Mouse (Mus musculus): ENCODE measurements around the gene Naa25.

Gene Naa25

GRCm38 (mm10) chr5:121393402-121393801, 4.3 kb upstream of the Naa25 start:
- no peak for DNase-seq (ENCODE audit: low spot score)

GRCm38 (mm10) chr5:121395621-121396020, 2.1 kb upstream of the Naa25 start:
- no peak for DNase-seq (ENCODE audit: low spot score)

- DNase-seq (ENCODE audit: low spot score) = no peak
Observed at GRCm38 (mm10) chr5:121398146-121398964, 619 bp downstream of the Naa25 start.

GRCm38 (mm10) chr5:121398965-121399462, 1.3 kb downstream of the Naa25 start:
- no peak for DNase-seq (ENCODE audit: low spot score)

- DNase-seq (ENCODE audit: low spot score) = no peak
Observed at GRCm38 (mm10) chr5:121399540-121399939, 1.8 kb downstream of the Naa25 start.

- no peak for DNase-seq (ENCODE audit: low spot score)
Observed at GRCm38 (mm10) chr5:121400064-121400463, 2.3 kb downstream of the Naa25 start.

GRCm38 (mm10) chr5:121400849-121401248, 3.1 kb downstream of the Naa25 start:
- DNase-seq (ENCODE audit: low spot score) = no peak

- DNase-seq (ENCODE audit: low spot score) = no peak
Observed at GRCm38 (mm10) chr5:121407856-121408255, 10.1 kb downstream of the Naa25 start.

GRCm38 (mm10) chr5:121410975-121411374, 13.2 kb downstream of the Naa25 start:
- DNase-seq (ENCODE audit: low spot score) = no peak

- no peak for DNase-seq (ENCODE audit: low spot score)
Observed at GRCm38 (mm10) chr5:121420721-121421120, 23.0 kb downstream of the Naa25 start.

GRCm38 (mm10) chr5:121422787-121423186, 25.1 kb downstream of the Naa25 start:
- DNase-seq (ENCODE audit: low spot score) = no peak

- DNase-seq (ENCODE audit: low spot score) = no peak
Observed at GRCm38 (mm10) chr5:121423297-121423696, 25.6 kb downstream of the Naa25 start.

- DNase-seq (ENCODE audit: low spot score) = no peak
Observed at GRCm38 (mm10) chr5:121428954-121429353, 31.2 kb downstream of the Naa25 start.

- peak; percentile 57 for DNase-seq (ENCODE audit: low spot score)
Observed at GRCm38 (mm10) chr5:121438131-121438530, 40.4 kb downstream of the Naa25 start.

- no peak for DNase-seq (ENCODE audit: low spot score)
Observed at GRCm38 (mm10) chr5:121438756-121439155, 41.0 kb downstream of the Naa25 start.

- DNase-seq (ENCODE audit: low spot score) = peak; percentile 61
Observed at GRCm38 (mm10) chr5:121443548-121443947, 45.8 kb downstream of the Naa25 start.

GRCm38 (mm10) chr5:121444870-121445269, 47.1 kb downstream of the Naa25 start:
- no peak for DNase-seq (ENCODE audit: low spot score)

GRCm38 (mm10) chr5:121448450-121448849, 50.7 kb downstream of the Naa25 start:
- DNase-seq (ENCODE audit: low spot score) = no peak

- DNase-seq (ENCODE audit: low spot score) = peak; percentile 64
Observed at GRCm38 (mm10) chr5:121449976-121450375, 52.2 kb downstream of the Naa25 start.

- no peak for DNase-seq (ENCODE audit: low spot score)
Observed at GRCm38 (mm10) chr5:121450476-121450875, 52.7 kb downstream of the Naa25 start.

GRCm38 (mm10) chr5:121451203-121451602, 53.5 kb downstream of the Naa25 start:
- DNase-seq (ENCODE audit: low spot score) = no peak

GRCm38 (mm10) chr5:121451644-121452025, 53.9 kb downstream of the Naa25 start, which contains the start of gene Tmem116:
Tmem116 (plus strand) TSS chr5:121451893.
- DNase-seq (ENCODE audit: low spot score) = no peak

- DNase-seq (ENCODE audit: low spot score) = peak; percentile 97
Observed at GRCm38 (mm10) chr5:121452026-121452869, 54.5 kb downstream of the Naa25 start, which contains the start of gene Erp29. Erp29 (minus strand) TSS chr5:121452506.
